Mouse (Mus musculus) liver, adult 2 months (tissue): Measurements from ENCODE around the gene Gm44502. TPM values are rescaled to one million over a fixed set of nuclear protein-coding genes. Genes with fewer than 3 reads are reported as not detected.

ENCODE experiments used
- DNase-seq: peaks from one replicate; pipeline ENCODE4 v3.0.0-alpha.2; 2011; ENCODE audit warnings: low read depth, low spot score; ENCODE audit errors: extremely low read depth
- H3K27ac ChIP-seq: fragments of 200-500 bp; replicated peaks from 2 replicates; pipeline ENCODE4 v1.5.1; 2012; ENCODE audit warnings: low read depth, mild to moderate bottlenecking, control low read depth, inconsistent platforms, low read length; ENCODE audit not compliant: insufficient read depth
- H3K27me3 ChIP-seq: fragments of 200-500 bp; 2 replicates; pipeline ENCODE4 v1.6.1; 2012; ENCODE audit warnings: mild to moderate bottlenecking, moderate library complexity, low read length, inconsistent platforms; ENCODE audit not compliant: control insufficient read depth, insufficient read depth
- H3K36me3 ChIP-seq: fragments of 200-500 bp; 2 replicates; pipeline ENCODE4 v1.6.1; 2012; ENCODE audit warnings: low read length, inconsistent platforms; ENCODE audit not compliant: control insufficient read depth, insufficient read depth
- H3K4me1 ChIP-seq: fragments of 200-500 bp; 2 replicates; pipeline ENCODE4 v1.6.1; 2011; ENCODE audit warnings: low read length; ENCODE audit not compliant: control insufficient read depth, insufficient read depth
- H3K4me3 ChIP-seq: fragments of 200-500 bp; 2 replicates; pipeline ENCODE4 v1.5.1; 2011; ENCODE audit warnings: low read depth, mild to moderate bottlenecking, control low read depth, low read length, moderate library complexity; ENCODE audit not compliant: insufficient read depth
- H3K79me2 ChIP-seq: fragments of 200-500 bp; 2 replicates; pipeline ENCODE4 v1.6.1; 2012; ENCODE audit warnings: inconsistent platforms, mild to moderate bottlenecking, low read length, moderate library complexity; ENCODE audit not compliant: control insufficient read depth, insufficient read depth
- H3K9ac ChIP-seq: fragments of 200-500 bp; 2 replicates; pipeline ENCODE4 v1.6.1; 2012; ENCODE audit warnings: low read depth, mild to moderate bottlenecking, control low read depth, inconsistent platforms, low read length
- CTCF ChIP-seq: fragments of 200-500 bp; IDR thresholded peaks from 2 replicates; pipeline ENCODE4 v1.5.1; 2011; ENCODE audit warnings: low read depth, low read length, control low read depth
- POLR2A ChIP-seq: fragments of 200-500 bp; IDR thresholded peaks from 2 replicates; pipeline ENCODE4 v1.6.1; 2011; ENCODE audit warnings: low read length, control low read depth; ENCODE audit not compliant: insufficient read depth; ENCODE audit errors: extremely low read depth
- WGBS: fragments of 180-500 bp; shearing (Covaris S2); methylation state at CpG from one replicate; pipeline ENCODE4 v1.1.7; 2018; 5-methylcytosine and 5-hydroxymethylcytosine counted together
- polyA plus RNA-seq: library from polyadenylated mRNA; depleted of rRNA; stranded (reverse); fragments of >200 nt; gene quantifications from 2 replicates; pipeline ENCODE4 v1.2.3, GENCODE M21; 2012
- total RNA-seq: library from RNA; depleted of rRNA; stranded (reverse); fragments of >200 nt; gene quantifications from 2 replicates; pipeline ENCODE4 v1.2.3, GENCODE M21; 2014

Gene Gm44502
- total and polyA plus RNA-seq, 2 experiments: 1.5 TPM; not detected in 1

GRCm38 (mm10) chr15:89460298-89460697 is 30.8 kb upstream of the Gm44502 start:
- H3K36me3 ChIP-seq: no peaks in the 10 kb centered on the region
- no peaks in the 10 kb centered on the region for H3K4me1 ChIP-seq
- H3K9ac ChIP-seq: no peak overlapping the region
- DNase-seq: no peak
- peaks cover 8% of the 10 kb centered on the region; the same call in 1 of the 2 replicates for H3K27me3 ChIP-seq
- no peak overlapping the region for H3K27ac ChIP-seq
- H3K4me3 ChIP-seq: no peak overlapping the region
- TF ChIP-seq CTCF (no peak), POLR2A (no peak)
- WGBS: 52% methylated on average over 10 of the region's 10 CpGs
- H3K79me2 ChIP-seq: no peaks in the 10 kb centered on the region

DNA sequence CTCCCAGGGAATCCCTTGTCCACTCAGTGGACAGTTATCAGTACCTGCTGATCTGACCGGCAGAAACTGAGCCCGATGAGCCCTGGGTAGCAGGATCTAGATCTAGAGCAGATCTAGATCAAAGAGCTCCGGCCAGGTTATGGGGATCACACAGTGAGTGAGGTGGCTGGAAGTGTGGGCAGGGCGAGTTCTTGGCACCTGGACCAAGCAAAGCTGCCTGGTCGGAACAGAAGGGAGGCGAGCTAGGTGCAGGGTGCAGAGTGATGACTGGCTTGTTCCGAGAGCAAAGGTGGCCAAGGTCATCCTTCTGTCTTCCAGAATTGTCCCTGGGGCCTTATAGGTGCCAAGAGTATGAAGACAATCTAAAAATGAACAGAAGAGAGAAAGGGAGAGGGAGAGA is 30.3 kb upstream of the Gm44502 start:
- no peak overlapping the region for H3K9ac ChIP-seq
- no peak overlapping the region for H3K4me3 ChIP-seq
- WGBS: 71% methylated on average over 7 of the region's 7 CpGs
- no peaks in the 10 kb centered on the region for H3K36me3 ChIP-seq
- H3K27ac ChIP-seq: no peak overlapping the region
- no peak for DNase-seq
- H3K79me2 ChIP-seq: no peaks in the 10 kb centered on the region
- no peaks in the 10 kb centered on the region for H3K4me1 ChIP-seq
- peaks cover 8% of the 10 kb centered on the region; the same call in 1 of the 2 replicates for H3K27me3 ChIP-seq
- TF ChIP-seq POLR2A: no peak
- no peak for TF ChIP-seq CTCF

GRCm38 (mm10) chr15:89458942-89459341 is 29.4 kb upstream of the Gm44502 start:
- Histone ChIP-seq H3K4me3 (no peak overlapping the region), H3K27me3 (peaks cover 11% of the 10 kb centered on the region; the same call in 1 of the 2 replicates), H3K4me1 (no peaks in the 10 kb centered on the region), H3K79me2 (no peaks in the 10 kb centered on the region), H3K27ac (no peak overlapping the region), H3K36me3 (no peaks in the 10 kb centered on the region), H3K9ac (no peak overlapping the region)
- no peak for TF ChIP-seq POLR2A
- TF ChIP-seq CTCF: no peak
- 75% methylated on average over 15 of the region's 15 CpGs for WGBS
- no peak for DNase-seq

DNA sequence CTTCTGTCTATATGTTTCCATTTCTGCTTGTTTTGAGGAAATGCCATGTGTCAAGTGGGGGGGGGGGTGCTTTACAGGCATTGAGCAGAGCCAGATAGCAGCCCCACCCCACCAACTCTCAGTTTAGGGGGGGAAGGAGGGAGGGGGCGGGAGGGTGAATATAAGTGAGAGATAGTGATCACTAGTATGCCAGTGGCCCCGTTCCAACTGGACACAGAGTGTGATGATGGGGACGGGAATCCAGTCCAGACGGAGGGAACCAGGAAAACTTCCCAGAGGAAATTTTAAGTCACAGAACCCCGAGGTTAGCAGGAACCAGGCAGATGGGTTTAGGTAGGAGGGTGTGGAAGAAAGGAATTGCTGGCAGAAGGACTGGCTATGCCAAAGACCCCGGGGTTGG is 26.1 kb upstream of the Gm44502 start:
- H3K79me2 ChIP-seq: no peaks in the 10 kb centered on the region
- no peak for DNase-seq
- H3K9ac ChIP-seq: no peak overlapping the region
- TF ChIP-seq POLR2A: no peak
- no peak for TF ChIP-seq CTCF
- H3K27ac ChIP-seq: no peak overlapping the region
- H3K36me3 ChIP-seq: no peaks in the 10 kb centered on the region
- H3K4me3 ChIP-seq: no peak overlapping the region
- H3K4me1 ChIP-seq: no peaks in the 10 kb centered on the region
- H3K27me3 ChIP-seq: peaks cover 11% of the 10 kb centered on the region; the same call in 1 of the 2 replicates
- 70% methylated on average over 6 of the region's 6 CpGs for WGBS

GRCm38 (mm10) chr15:89454857-89455256 is 25.4 kb upstream of the Gm44502 start:
- H3K27ac ChIP-seq: no peak overlapping the region
- no peaks in the 10 kb centered on the region for H3K36me3 ChIP-seq
- peaks cover 8% of the 10 kb centered on the region; the same call in 1 of the 2 replicates for H3K27me3 ChIP-seq
- TF ChIP-seq POLR2A (no peak), CTCF (no peak)
- no peak for DNase-seq
- no peak overlapping the region for H3K9ac ChIP-seq
- no peaks in the 10 kb centered on the region for H3K79me2 ChIP-seq
- H3K4me1 ChIP-seq: no peaks in the 10 kb centered on the region
- WGBS: 32% methylated on average over 5 of the region's 6 CpGs
- no peak overlapping the region for H3K4me3 ChIP-seq

DNA sequence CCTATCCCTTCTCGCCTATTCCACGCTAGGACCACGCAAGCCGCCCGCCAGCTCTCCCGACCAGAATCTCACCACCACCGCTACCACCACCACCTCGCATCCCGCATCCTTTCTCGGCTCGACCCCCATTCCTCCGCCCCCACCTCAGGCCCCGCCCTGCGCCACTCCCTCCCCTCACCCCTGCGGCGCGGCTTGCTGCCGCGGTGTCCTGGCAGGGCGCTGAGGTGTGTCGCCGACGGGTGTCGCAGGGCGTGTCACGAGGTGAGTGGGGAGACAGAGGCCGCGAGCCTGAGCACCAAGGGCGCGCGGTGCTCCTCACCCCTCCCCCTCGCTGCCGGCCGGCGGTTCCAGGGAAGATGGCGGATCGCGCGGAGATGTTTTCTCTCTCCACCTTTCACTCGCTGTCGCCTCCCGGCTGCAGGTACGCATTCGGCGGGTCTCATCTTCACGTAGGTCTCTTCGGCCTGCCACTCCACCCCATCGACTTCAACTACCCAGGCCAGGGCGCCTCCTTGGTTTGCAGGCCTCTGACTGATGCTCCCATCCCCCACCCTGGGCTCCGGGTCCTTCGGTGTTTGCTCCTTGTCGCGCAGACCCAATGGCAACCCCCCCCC is 24.5 kb upstream of the Gm44502 start, which contains the start of gene Mapk8ip2:
Gene Mapk8ip2, plus strand, starts transcription at position 49 of the 614 bp plus-strand sequence.
- 2% methylated on average over 47 of the region's 53 CpGs for WGBS
- H3K4me1 ChIP-seq: no peaks in the 10 kb centered on the region
- peak within 1 kb of the TSS; percentile 6; the same call in 1 of the 2 replicates for H3K4me3 ChIP-seq
- no peak within 1 kb of the TSS for H3K27ac ChIP-seq
- TF ChIP-seq POLR2A: no peak
- no peak for TF ChIP-seq CTCF
- H3K79me2 ChIP-seq: no peaks in the 10 kb centered on the region
- no peak for DNase-seq
- H3K27me3 ChIP-seq: peaks cover 8% of the 10 kb centered on the region; the same call in 1 of the 2 replicates
- no peak within 1 kb of the TSS for H3K9ac ChIP-seq
- no peaks in the 10 kb centered on the region for H3K36me3 ChIP-seq
